Mouse (Mus musculus) lung, postnatal 25 days (tissue): ENCODE data around the gene Tspyl1.
"Not testable (repeated sequence)": the region's sequence is repeated elsewhere in the genome, so short reads cannot be mapped to it uniquely, and the experiment has no call there.

Experiments used
- DNase-seq: peaks from one replicate; pipeline ENCODE4 v3.0.0; 2022; ENCODE audit warnings: low spot score

Tspyl1 gene

DNA sequence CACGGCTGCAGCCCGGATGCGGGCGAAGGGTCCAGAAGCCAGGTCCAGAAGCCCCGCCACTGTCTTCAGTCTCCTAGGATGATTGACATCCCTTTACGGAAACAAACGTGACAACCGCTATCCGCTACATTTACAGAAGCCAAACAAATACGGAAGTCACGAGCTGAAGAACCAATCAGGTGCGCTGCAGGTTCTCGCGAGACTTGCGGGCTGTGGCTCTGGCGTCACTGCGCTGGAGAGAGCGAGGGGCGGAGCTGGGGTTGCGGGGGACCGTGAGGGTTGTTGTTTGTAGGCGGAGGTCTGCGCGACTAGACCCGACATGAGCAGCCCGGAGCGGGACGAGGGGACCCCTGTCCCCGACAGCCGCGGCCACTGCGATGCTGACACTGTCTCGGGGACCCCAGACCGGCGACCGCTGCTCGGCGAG lies at the start of gene Tspyl1:
Tspyl1 (plus strand) TSS at position 229 of the 427 bp plus-strand sequence.
- DNase-seq, result peak; percentile 99

DNA sequence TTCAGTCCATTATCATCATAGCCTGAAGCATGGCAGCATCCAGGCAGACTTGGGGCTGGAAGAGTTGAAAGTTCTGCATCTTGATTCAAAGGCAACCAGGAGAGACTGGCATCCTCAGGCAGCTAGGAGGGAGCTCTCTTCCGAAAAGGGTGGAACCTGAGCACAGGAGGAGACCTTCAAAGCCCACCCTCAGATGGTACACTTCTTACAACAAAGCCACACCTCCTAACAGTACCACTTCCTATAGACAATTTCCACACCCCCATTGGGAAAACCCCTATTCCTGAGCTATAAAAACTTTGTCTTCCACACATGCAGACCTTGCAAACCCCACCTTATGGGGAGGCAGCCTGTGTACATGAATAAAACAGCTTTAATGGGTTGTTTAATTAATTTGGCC lies 48.6 kb upstream of the Tspyl1 start:
- DNase-seq, result no peak

DNA sequence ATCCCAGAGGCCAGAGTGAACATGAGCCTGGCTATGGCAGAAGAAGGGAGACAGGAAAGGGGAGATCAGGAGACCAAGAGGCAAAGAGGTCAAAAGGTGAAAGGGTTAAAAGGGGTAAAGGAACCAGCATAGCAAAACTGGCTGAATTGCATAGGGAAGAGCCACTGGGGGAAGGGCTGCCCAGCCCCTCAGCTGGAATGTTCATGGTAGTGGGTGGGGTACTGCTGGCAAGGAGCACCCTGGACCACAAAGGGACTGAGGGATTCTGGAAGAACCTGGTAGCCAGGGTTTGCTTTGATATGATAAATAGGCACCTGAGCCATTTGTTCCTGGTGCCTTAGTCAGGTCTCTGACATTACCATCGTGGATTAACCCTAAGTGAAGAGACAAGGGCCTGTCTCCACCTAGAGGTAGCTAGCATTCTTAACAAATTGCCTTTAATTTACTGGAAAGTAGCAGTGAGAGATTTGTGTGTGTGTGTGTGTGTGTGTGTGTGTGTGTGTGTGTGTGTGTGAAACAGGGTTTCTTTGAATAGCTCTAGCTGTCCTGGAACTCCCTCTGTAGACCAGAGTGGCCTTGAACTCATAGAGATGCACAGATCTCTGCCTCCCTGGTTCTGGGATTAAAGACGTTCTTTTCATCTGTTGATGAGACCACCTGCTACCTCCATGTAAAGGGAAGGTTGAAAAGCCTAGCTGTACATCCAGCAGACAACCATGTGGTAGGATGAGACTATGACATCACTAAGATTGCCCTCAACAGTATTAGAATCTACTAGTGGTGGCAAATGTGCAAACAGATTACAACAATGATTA lies 47.9 kb upstream of the Tspyl1 start:
- DNase-seq, result no peak

DNA sequence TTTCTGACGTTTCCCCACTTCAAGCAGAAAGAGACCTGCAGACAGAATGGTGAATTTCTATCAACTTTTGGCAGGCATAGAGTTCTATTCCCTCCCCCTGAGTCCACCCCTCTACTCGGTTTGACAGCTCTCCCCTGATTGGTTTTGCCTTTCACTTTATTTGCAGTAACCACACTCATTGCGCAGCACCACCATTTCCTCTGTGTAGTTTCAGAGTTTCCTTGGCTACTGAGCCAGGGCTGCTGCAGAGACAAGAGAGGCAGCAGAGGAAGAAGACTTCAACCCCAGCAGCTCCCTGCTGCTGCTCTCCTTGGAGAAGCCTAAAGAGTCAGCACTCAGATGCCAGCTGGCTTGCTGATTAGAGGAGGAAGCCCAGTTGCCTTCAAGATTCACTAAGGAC lies 46.6 kb upstream of the Tspyl1 start:
- DNase-seq, result peak; percentile 20

DNA sequence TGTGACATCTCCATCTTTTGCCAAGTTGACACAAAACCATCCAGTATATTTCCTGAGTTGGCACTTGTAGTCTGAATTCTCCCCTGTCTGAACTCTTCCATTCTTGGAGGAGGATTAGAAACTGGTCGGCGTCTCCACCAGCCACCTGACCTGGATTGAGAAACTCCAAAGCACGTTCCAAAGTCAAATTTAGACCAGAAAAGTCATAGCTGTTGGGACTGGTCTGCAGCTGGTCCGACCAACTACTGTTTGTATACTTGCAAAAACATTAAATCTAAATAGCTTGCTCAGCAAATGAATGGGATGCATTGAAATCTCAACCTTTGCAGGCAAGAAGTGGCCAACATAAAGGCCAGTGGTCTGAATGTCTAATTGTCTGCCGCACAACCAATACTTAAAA lies 45.4 kb upstream of the Tspyl1 start:
- peak; percentile 36 for DNase-seq

DNA sequence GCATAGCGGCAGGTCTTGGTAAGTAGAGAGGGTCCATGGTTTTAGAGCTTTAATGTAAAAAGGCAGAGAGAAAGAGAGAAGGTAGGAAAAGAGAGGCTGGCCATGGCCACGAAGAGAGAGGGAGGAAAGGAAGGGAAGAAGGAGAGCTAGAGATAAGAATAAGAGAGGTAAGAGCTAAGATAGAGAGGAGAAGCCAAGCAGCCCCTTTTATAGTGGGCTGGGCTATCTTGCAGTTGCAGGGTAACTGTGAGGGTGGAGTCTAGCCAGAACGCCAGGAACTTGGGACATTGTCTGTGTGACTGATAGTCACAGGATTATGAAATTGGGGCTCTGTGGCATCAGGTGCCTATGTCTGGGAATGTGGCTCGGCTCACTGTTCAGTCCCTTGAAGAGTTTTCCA lies 43.5 kb upstream of the Tspyl1 start:
- no peak for DNase-seq

DNA sequence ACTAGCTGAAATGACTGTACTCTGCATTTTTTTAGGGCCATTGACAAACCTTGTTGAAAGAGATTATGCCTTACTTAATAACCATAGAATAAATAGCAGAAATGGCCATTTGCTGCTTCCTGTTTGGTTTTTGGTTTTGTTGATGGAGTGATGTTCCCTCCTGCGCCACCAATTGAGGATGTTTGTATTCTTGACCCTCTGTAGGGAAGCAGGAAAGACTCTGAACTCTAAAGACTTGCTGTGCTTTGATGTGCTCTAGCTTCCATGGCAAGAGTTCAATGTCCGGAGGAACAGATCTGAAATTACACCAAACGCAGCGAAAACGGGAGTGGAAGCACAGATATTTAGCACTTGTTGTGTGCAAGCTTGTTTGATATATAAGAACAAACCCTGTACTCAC lies 37.2 kb upstream of the Tspyl1 start:
- DNase-seq, result no peak

DNA sequence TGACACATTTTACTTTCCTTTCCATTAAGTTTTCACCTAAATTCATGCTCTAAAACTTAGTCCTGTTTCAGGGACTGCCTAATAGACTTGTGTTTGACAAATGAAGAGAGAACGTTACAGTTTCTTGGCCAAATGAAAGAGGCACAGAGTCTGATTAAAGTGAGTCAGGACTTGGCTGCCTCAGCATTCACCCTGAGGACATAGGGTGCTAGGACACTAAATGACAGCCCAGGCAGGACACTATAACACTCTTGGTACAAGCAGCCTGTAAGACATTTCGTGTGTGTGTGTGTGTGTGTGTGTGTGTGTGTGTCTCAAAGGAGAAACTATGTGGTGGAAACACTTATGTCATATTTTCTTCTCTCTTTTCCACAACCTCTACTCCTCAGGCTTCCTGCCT lies 35.9 kb upstream of the Tspyl1 start:
- DNase-seq, result peak; percentile 71

DNA sequence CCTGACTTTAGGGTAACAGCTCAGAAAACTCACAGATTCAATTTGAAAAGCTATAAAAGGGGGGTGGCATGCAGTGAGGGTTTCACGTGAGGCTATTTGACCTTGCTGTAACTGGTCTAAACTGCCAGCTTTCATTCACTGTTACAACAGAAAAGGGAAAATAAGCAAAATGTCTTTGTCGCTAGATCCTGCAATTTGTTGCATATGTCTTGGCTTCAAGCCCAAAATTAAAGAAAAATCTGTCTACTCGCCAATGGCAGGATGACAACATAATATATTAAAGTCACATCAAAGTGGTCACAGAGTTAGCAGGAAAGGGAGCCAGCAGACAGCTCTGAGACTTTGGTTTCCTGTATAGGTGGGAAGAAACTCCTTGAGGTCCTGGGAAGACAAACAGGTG lies 34.2 kb upstream of the Tspyl1 start:
- DNase-seq, result no peak

DNA sequence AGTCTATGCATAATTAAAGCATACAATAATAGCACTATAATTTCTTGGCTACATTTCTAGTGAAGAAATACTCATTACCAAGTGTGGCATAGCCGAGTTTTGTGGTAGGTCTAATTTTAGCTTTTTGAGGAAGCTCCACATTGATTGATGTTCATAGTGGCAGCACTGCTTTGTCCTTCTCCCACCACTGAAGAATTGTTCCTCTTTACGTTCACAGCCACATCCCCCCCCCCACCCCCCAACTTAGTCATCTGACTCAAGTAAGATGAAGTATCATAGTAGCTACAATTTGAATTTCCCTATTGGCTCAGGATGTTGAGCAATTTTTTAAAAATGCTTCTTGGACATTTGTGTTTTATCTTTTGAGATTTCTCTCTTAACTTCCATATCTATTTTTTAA lies 32.4 kb upstream of the Tspyl1 start:
- DNase-seq, result no peak

DNA sequence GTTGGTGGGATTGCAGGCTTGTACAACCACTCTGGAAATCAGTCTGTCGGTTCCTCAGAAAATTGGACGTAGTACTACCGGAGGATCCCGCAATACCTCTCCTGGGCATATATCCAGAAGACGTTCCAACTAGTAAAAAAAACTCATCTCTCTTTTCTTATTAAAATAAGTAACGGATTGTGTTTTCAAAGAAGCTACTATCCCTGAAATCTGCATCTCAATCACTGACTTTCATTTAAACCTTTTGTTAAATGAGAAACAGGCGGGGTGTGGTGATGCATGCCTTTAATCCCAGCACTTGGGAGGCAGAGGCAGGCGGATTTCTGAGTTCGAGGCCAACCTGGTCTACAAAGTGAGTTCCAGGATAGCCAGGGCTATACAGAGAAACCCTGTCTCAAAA lies 29.2 kb upstream of the Tspyl1 start:
- DNase-seq, result not testable (repeated sequence)

DNA sequence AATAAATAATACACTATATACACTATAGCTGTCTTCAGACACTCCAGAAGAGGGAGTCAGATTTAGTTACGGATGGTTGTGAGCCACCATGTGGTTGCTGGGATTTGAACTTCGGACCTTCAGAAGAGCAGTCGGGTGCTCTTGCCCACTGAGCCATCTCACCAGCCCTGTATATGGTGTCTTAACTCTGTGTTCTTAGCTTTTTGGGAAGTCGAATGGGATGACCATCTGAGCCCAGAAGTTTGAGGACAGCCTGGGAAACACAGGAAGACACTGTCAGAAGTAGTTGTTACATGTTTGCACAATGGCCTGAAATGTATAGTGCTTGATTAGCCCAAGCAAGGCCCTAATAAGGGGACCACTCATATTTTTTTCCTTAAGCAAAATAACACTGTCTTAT lies 16.9 kb upstream of the Tspyl1 start:
- no peak for DNase-seq

DNA sequence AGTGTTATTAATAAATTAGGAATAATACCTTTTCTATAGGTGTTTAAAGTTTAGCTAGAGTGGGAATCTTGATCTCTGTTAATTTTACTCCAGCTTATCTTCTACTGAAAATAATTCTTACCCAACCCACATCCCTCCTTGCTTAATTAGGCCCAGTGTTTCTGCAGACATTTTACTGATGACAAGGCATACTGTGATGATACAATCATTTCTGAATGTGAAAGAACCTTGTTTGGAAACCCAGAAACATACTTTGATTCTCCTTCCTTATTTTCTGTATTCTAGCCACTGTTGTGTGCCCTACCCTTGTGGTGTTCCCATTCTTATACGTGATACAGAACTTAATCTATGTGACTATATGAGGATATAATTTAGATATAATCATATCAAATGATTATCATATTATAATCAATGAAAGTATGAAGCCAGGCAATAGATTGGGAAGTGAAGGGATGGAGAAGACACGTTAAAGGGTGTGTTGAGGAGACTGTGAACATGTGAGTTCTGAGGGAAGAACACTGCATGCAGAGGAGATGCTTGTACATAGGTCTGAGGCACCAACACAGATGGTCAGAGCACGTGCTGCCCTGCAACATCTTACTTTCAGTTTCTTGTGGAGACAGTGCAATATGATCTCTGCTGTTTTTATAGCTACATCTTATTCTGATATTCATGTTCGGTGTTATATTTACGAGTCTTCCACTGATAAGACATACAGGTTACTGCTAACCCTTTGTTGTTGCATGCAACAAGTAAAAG lies 14.5 kb upstream of the Tspyl1 start:
- no peak for DNase-seq

DNA sequence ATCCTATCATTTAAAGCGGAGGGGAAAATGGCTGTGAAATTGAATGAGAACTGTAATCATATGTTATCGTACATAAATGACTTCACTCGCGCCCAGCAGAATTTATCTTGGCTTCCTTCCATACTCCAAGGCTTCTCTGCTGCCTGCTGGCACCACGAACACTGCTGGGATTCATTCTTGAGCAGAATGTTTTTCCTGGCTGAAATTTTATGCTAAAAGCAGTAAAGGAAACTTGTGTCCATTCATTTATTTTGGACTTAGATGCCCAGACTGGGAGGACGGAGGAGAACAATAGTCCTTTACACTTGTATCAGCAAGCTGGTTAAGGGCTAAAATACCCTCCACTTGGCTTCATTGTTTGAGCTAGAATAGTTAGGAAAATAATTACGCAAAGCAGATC lies 10.3 kb upstream of the Tspyl1 start:
- DNase-seq, result no peak

DNA sequence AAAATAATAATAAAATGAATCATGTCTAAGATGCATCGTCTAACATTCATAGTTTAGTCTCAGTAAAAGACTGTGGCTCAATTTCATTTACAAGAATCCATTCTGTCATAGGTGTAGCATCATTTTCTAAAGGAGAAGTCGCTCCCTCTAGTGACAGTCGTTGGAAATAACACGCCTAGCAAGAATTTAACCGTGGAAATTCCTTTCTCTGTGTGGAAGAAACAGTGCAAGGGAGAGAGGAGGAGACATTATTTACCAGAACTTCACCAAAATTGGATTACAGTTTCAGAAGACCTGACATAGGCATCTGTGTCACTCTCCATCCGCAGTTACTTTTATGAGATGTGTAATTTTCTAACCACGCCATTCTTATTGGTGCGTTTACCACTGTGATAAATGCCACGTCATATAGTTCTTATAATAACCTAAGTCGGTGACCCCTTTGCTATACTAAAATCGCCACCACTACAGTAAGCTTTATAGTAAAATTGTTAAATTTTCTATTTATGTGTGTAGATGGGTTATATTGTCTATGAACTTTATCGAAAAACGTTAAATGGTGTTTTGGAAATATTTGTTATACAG lies 1.3 kb upstream of the Tspyl1 start:
- peak; percentile 65 for DNase-seq

DNA sequence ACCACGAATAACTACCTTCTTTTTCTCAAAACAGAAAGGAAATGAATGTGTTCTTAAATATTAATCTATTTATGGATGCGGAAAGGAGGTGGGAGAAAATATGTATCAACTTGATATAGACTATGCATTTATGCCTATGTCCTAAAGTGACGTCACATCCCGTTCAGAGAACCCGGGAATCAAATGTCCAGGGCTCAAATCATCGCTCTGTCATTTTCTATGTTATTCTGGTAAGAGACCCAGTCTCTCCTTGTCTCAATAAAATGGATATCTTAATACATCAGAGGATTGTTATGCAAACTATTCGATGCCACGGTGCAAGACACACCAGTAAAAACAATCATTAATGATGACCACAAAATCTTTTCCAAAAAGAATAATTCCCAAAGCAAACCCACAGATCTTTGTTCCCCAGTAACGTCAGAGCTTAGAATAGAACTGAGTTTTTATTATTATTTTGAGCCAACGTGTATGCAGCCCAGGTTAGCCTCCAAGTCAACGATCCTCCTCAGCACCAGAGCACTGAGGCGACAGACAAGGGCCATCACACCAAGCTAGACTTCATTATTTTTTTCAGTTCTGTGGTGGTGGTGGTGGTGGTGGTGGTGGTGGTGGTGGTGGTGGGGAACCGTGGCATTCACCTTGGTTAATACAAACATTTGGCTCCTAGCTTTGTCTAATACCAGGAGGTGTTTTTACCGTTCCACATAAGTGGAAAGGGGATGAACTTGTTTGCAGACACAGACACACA lies 604 bp upstream of the Tspyl1 start:
- no peak for DNase-seq

DNA sequence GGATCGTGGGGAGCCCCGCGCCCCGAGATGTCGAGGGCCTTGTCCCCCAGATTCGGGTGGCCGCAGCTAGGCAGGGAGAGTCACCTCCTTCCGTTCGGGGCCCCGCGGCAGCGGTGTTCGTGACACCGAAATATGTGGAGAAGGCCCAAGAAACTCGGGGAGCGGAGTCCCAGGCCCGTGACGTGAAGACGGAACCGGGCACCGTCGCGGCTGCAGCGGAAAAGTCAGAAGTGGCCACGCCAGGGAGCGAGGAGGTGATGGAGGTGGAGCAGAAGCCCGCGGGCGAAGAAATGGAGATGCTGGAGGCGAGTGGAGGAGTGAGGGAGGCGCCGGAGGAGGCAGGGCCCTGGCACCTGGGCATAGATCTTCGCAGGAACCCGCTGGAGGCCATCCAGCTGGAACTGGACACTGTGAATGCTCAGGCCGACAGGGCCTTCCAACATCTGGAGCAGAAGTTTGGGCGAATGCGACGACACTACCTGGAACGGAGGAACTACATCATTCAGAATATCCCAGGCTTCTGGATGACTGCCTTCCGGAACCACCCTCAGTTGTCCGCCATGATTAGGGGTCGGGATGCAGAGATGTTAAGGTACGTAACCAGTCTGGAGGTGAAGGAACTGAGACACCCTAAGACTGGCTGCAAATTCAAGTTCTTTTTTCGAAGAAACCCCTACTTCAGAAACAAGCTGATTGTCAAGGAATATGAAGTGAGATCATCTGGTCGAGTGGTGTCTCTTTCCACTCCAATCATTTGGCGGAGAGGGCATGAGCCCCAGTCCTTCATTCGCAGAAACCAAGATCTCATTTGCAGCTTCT lies 639 bp downstream of the Tspyl1 start:
- peak; percentile 34 for DNase-seq

DNA sequence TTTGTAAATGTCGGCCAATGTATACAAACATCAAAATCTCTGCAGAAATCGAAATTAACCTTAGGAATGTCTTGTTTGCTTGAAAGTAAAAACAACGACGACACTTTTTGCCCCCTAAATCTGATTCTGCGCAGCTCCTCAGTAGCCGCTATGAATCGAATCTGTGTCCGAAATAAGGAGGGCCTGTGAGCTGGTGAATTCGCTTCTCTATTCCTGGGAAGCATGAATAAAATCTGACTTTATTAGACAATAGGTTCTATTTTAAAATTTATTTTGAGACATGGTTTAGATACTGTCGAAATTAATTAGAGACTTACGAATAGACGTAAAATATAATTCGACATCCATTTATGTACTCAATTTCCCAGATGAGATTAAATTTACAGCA lies 14.9 kb downstream of the Tspyl1 start:
- DNase-seq, result no peak

DNA sequence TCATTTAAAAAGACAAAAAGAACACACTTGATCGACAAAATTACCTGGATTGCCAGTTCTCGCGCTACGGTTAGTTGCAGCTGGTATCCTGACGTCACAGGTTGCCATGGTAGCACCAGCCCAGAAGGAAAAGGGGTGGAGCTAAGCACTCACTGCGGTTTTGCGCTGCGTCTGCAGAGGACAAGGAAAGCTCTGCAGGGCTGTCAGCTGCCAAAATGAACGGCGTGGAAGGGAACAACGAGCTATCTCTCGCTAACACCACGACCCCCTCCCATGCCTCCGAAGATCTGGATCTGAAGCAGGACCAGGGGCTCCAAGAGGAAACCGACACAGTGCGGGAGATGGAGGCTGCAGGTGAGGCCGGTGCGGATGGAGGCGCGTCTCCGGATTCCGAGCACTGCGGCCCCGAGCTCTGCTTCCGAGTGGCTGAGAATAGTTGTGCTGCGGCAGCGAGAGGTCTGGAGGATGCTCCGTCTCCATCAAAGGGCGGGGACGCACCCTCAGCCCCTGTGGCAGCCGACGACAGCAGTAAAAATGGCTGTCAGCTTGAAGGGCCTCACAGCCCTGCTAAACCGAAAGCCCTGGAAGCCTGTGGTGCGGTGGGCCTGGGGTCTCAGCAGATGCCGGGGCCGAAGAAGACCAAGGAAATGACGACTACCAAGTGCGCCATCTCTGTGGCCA lies 15.4 kb downstream of the Tspyl1 start, which contains the start of gene Tspyl4:
Tspyl4 (plus strand) TSS at position 144 of the 681 bp plus-strand sequence.
- peak; percentile 94 for DNase-seq

DNA sequence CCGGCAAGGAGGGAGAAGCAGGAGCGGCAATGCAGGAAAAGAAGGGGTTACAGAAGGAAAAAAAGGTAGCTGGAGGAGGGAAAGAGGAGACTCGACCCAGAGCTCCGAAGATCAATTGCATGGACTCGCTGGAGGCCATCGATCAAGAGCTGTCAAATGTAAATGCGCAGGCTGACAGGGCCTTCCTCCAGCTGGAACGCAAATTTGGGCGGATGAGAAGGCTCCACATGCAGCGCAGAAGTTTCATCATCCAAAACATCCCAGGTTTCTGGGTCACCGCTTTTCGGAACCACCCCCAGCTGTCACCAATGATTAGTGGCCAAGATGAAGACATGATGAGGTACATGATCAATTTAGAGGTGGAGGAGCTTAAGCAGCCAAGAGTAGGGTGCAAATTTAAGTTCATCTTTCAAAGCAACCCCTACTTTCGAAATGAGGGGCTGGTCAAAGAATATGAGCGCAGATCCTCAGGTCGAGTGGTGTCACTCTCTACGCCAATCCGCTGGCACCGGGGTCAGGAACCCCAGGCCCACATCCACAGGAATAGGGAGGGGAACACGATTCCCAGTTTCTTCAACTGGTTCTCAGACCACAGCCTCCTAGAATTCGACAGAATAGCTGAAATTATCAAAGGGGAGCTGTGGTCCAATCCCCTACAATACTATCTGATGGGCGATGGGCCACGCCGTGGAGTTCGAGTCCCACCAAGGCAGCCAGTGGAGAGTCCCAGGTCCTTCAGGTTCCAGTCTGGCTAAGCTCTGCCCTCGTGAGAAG lies 16.2 kb downstream of the Tspyl1 start:
- DNase-seq, result no peak
